In the genomic region with DNA sequence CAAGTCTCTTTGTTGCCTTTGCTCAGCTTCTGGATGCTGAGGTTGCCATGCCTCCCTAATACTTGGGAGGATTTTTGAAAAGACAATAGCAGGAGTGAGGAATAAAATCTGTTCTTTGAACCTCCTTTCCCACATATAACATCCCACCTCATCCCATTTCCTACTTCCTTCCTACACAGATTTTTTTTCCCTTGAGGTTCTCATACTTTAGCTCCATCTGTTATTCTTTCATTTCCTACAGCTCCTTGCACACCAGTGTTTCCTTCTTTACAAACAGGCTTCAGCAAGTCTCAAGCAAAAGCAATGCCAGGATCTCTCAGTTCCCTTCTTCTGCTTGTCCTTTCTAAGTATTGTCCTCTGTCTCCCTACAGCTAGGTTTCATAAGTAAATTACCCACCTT, we compare ENCODE assay signal across 31 mouse cellular contexts.
"Had no signal": no experiment of that assay in that cellular context is flagged by ENCODE, and none has a peak within 500 bp of the region (broad histone marks: within the 10 kb centered on the region; RNA-seq: fewer than 3 reads in every experiment).

No protein-coding gene starts in this region.

- ATAC-seq: liver, embryonic 12.5 days; liver, postnatal 0 days; lung, postnatal 0 days; midbrain, embryonic 13.5 days; midbrain, embryonic 15.5 days had no signal

- H3K4me2 ChIP-seq: limb, embryonic 12.5 days; limb, embryonic 13.5 days; limb, embryonic 15.5 days; liver, embryonic 11.5 days; liver, embryonic 12.5 days; liver, embryonic 13.5 days; liver, embryonic 15.5 days; lung, embryonic 14.5 days; lung, embryonic 15.5 days; midbrain, embryonic 11.5 days; midbrain, embryonic 12.5 days; midbrain, embryonic 13.5 days; midbrain, embryonic 15.5 days; neural tube, embryonic 12.5 days had no signal

- H3K4me3 ChIP-seq: limb, embryonic 10.5 days; limb, embryonic 12.5 days; limb, embryonic 13.5 days; limb, embryonic 15.5 days; liver, embryonic 12.5 days; liver, embryonic 13.5 days; liver, embryonic 15.5 days; lung, embryonic 15.5 days; megakaryocyte, embryonic 14.5 days; midbrain, embryonic 10.5 days; midbrain, embryonic 12.5 days; midbrain, embryonic 13.5 days; midbrain, embryonic 15.5 days; myocyte; neural tube, embryonic 12.5 days had no signal

- H3K4me1 ChIP-seq: limb, embryonic 12.5 days; limb, embryonic 13.5 days; limb, embryonic 15.5 days; liver, embryonic 12.5 days; liver, embryonic 13.5 days; liver, embryonic 15.5 days; lung, embryonic 15.5 days; megakaryocyte, embryonic 14.5 days; midbrain, embryonic 10.5 days; midbrain, embryonic 12.5 days; midbrain, embryonic 13.5 days; midbrain, embryonic 15.5 days; neural tube, embryonic 12.5 days had no signal

- H3K9ac ChIP-seq: limb, embryonic 12.5 days; limb, embryonic 13.5 days; limb, embryonic 15.5 days; liver, embryonic 12.5 days; liver, embryonic 13.5 days; liver, embryonic 14.5 days; liver, embryonic 15.5 days; liver, postnatal 0 days; lung, embryonic 14.5 days; lung, embryonic 15.5 days; midbrain, embryonic 12.5 days; midbrain, embryonic 13.5 days; midbrain, embryonic 15.5 days; neural tube, embryonic 12.5 days had no signal

- H3K27ac ChIP-seq: limb, embryonic 10.5 days; limb, embryonic 12.5 days; limb, embryonic 13.5 days; limb, embryonic 15.5 days; liver, embryonic 12.5 days; liver, embryonic 13.5 days; liver, embryonic 14.5 days; liver, embryonic 15.5 days; lung, embryonic 15.5 days; macrophage; midbrain, embryonic 10.5 days; midbrain, embryonic 12.5 days; midbrain, embryonic 13.5 days; midbrain, embryonic 15.5 days; neural tube, embryonic 12.5 days had no signal

- H3K36me3 ChIP-seq: limb, embryonic 10.5 days; limb, embryonic 12.5 days; limb, embryonic 13.5 days; limb, embryonic 15.5 days; liver, embryonic 12.5 days; liver, embryonic 13.5 days; liver, embryonic 15.5 days; lung, embryonic 15.5 days; midbrain, embryonic 10.5 days; midbrain, embryonic 12.5 days; midbrain, embryonic 13.5 days; midbrain, embryonic 15.5 days; neural tube, embryonic 12.5 days had no signal

- H3K9me3 ChIP-seq: limb, embryonic 10.5 days; limb, embryonic 12.5 days; limb, embryonic 13.5 days; limb, embryonic 15.5 days; liver, embryonic 12.5 days; liver, embryonic 13.5 days; liver, embryonic 15.5 days; lung, embryonic 15.5 days; midbrain, embryonic 10.5 days; midbrain, embryonic 12.5 days; midbrain, embryonic 13.5 days; midbrain, embryonic 15.5 days; neural tube, embryonic 12.5 days had no signal

- DNase-seq: left cerebral cortex, postnatal 4 days; liver; liver, embryonic 13.5 days; liver, postnatal 0 days; lung, adult 18-20 months; lung, adult 2 months; lung, embryonic 14.5 days; lung, postnatal 10 days; lung, postnatal 14 days; lung, postnatal 36 days; lung, postnatal 4 days; midbrain, embryonic 14.5 days had no signal

- H3K27me3 ChIP-seq: limb, embryonic 12.5 days; limb, embryonic 13.5 days; limb, embryonic 15.5 days; liver, embryonic 12.5 days; liver, embryonic 13.5 days; liver, embryonic 15.5 days; lung, embryonic 15.5 days; megakaryocyte, embryonic 14.5 days; midbrain, embryonic 12.5 days; midbrain, embryonic 13.5 days; midbrain, embryonic 15.5 days; neural tube, embryonic 12.5 days had no signal
